Mouse (Mus musculus) heart, postnatal 0 days (tissue): ENCODE measurements around the gene Nfix.

Source experiments
- CTCF ChIP-seq: IDR thresholded peaks from 2 replicates; pipeline ENCODE4 v1.5.1; 2016; ENCODE audit warnings: antibody characterized with exemption, control low read depth, low read depth
- EP300 ChIP-seq: IDR thresholded peaks from 2 replicates; pipeline ENCODE4 v1.6.1; 2016; ENCODE audit warnings: antibody characterized with exemption, low read depth

GRCm38 (mm10) chr8:84799136-84799931, 810 bp downstream of the Nfix start:
- TF ChIP-seq CTCF (no peak), EP300 (no peak)
